Comparison of ENCODE assay signal across 7 mouse cellular contexts in the genomic region with DNA sequence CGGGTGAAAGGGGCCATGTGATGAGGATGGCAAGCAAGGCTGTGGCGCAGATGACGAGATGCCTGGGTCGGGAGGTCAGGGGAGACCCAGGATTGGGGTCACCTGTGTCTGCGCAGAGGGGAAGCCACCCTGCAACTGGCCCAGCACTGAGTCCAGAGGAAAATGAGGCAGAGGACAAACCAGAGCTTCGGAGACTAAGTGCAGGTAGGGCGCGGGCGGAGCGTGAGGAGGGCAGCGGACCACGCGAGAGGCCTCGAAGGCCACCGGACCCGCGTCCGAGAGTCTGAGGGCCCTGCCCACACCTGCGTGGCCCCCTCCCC. TPM values are rescaled to one million over a fixed set of nuclear protein-coding genes. Genes with fewer than 3 reads are reported as not detected.
A peak's percentile ranks its signal among the peaks of the same experiment; 100 is the strongest.
DNase-seq lines count a peak whose midpoint lies in the region; ATAC-seq and TF ChIP-seq lines count a peak whose summit lies in the region.

No protein-coding gene starts in this region.

- no peak overlapping the region for H3K27ac ChIP-seq in neural tube, embryonic 11.5 days (ENCODE audit: low read depth, low read length)
- peak overlapping the region; percentile 98 for H3K27ac ChIP-seq in forebrain, embryonic 12.5 days
- no peak overlapping the region for H3K27ac ChIP-seq in limb, embryonic 14.5 days (replicated peaks; ENCODE audit: low read depth, low read length)
- H3K27ac ChIP-seq in stomach, embryonic 15.5 days, result no peak overlapping the region

- H3K27me3 ChIP-seq in neural tube, embryonic 11.5 days (ENCODE audit: control insufficient read depth, insufficient read depth, low read length), result no peaks in the 10 kb centered on the region
- H3K27me3 ChIP-seq in forebrain, embryonic 12.5 days, result peaks cover 8% of the 10 kb centered on the region; the same call in 1 of the 2 replicates
- no peaks in the 10 kb centered on the region for H3K27me3 ChIP-seq in limb, embryonic 14.5 days (ENCODE audit: control insufficient read depth, insufficient read depth, low read length)
- no peaks in the 10 kb centered on the region for H3K27me3 ChIP-seq in stomach, embryonic 15.5 days (replicated peaks)

- ATAC-seq in neural tube, embryonic 11.5 days (ENCODE audit: insufficient read depth, low FRiP score, low TSS enrichment), result no peak; the same call in 1 of the 2 replicates
- no peak for ATAC-seq in forebrain, embryonic 12.5 days (ENCODE audit: low FRiP score)
- ATAC-seq in limb, embryonic 14.5 days (ENCODE audit: low FRiP score, low read depth), result no peak; the same call in 1 of the 2 replicates
- no peak for ATAC-seq in stomach, embryonic 15.5 days (ENCODE audit: insufficient read depth, low FRiP score, low read depth)

- H3K36me3 ChIP-seq in neural tube, embryonic 11.5 days (ENCODE audit: control insufficient read depth, insufficient read depth, low read length), result peaks cover 6% of the 10 kb centered on the region; the same call in 1 of the 2 replicates
- peaks cover 23% of the 10 kb centered on the region for H3K36me3 ChIP-seq in forebrain, embryonic 12.5 days (replicated peaks)
- H3K36me3 ChIP-seq in limb, embryonic 14.5 days (ENCODE audit: control insufficient read depth, insufficient read depth, low read length), result peaks cover 28% of the 10 kb centered on the region
- peaks cover 4% of the 10 kb centered on the region; the same call in 1 of the 2 replicates for H3K36me3 ChIP-seq in stomach, embryonic 15.5 days

- peak overlapping the region; percentile 99 for H3K9ac ChIP-seq in neural tube, embryonic 11.5 days (ENCODE audit: low read length)
- peak overlapping the region; percentile 100 for H3K9ac ChIP-seq in forebrain, embryonic 12.5 days
- peak overlapping the region; percentile 100 for H3K9ac ChIP-seq in limb, embryonic 14.5 days (ENCODE audit: low read depth, low read length, severe bottlenecking)
- peak overlapping the region; percentile 93; the same call in 1 of the 2 replicates for H3K9ac ChIP-seq in stomach, embryonic 15.5 days

- no peak for TF ChIP-seq POLR2A in limb, embryonic 14.5 days (IDR thresholded peaks at IDR 0.05; ENCODE audit: borderline replicate concordance, extremely low read depth, insufficient read depth, insufficient read length)

- no peak for DNase-seq in neural tube, embryonic 11.5 days (ENCODE audit: low spot score)
- no peak for DNase-seq in neural tube, embryonic 10.5 days (ENCODE audit: extremely low spot score, low spot score)
- DNase-seq in limb, embryonic 14.5 days (ENCODE audit: low spot score), result no peak
- no peak for DNase-seq in thymus, postnatal 14 days
- no peak for DNase-seq in urinary bladder, postnatal 36 days (ENCODE audit: low spot score in 2 of 2)

- peak overlapping the region; percentile 76 for H3K4me2 ChIP-seq in neural tube, embryonic 11.5 days (ENCODE audit: low read depth)
- peak overlapping the region; percentile 81 for H3K4me2 ChIP-seq in forebrain, embryonic 12.5 days
- peak overlapping the region; percentile 66 for H3K4me2 ChIP-seq in limb, embryonic 14.5 days (replicated peaks; ENCODE audit: low read depth, low read length, severe bottlenecking)
- H3K4me2 ChIP-seq in stomach, embryonic 15.5 days, result peak overlapping the region; percentile 76

- WGBS in neural tube, embryonic 11.5 days, result 10% methylated on average over 19 of the region's 19 CpGs
- 8% methylated on average over 19 of the region's 19 CpGs for WGBS in forebrain, embryonic 12.5 days
- WGBS in limb, embryonic 14.5 days, result 7% methylated on average over 14 of the region's 19 CpGs
- WGBS in stomach, embryonic 15.5 days, result 4% methylated on average over 19 of the region's 19 CpGs

- H3K4me1 ChIP-seq in neural tube, embryonic 11.5 days (ENCODE audit: control insufficient read depth, insufficient read depth, low read length), result peaks cover 17% of the 10 kb centered on the region
- peaks cover 57% of the 10 kb centered on the region for H3K4me1 ChIP-seq in forebrain, embryonic 12.5 days
- H3K4me1 ChIP-seq in limb, embryonic 14.5 days (ENCODE audit: control insufficient read depth, insufficient read depth, low read length), result peaks cover 28% of the 10 kb centered on the region
- H3K4me1 ChIP-seq in stomach, embryonic 15.5 days, result peaks cover 23% of the 10 kb centered on the region

- no peaks in the 10 kb centered on the region for H3K9me3 ChIP-seq in neural tube, embryonic 11.5 days (ENCODE audit: control insufficient read depth, low read length)
- H3K9me3 ChIP-seq in forebrain, embryonic 12.5 days, result no peaks in the 10 kb centered on the region
- H3K9me3 ChIP-seq in limb, embryonic 14.5 days (ENCODE audit: control insufficient read depth, low read length), result no peaks in the 10 kb centered on the region
- H3K9me3 ChIP-seq in stomach, embryonic 15.5 days, result no peaks in the 10 kb centered on the region

- H3K4me3 ChIP-seq in neural tube, embryonic 11.5 days (ENCODE audit: low read depth, low read length), result peak overlapping the region; percentile 91
- peak overlapping the region; percentile 93 for H3K4me3 ChIP-seq in forebrain, embryonic 12.5 days (replicated peaks)
- H3K4me3 ChIP-seq in limb, embryonic 14.5 days (replicated peaks; ENCODE audit: low read length), result peak overlapping the region; percentile 92
- H3K4me3 ChIP-seq in stomach, embryonic 15.5 days (replicated peaks), result peak overlapping the region; percentile 89

RNA-seq across cellular contexts. Expression of a gene that starts 0.3 kb away (rescaled TPM):
- polyA plus RNA-seq in neural tube, embryonic 11.5 days (2014; fragmentation: Nextera tagmentation; extraction: Ambion mirVana), result 74.8 and 80.6 TPM in 2 replicates
- polyA plus RNA-seq in forebrain, embryonic 12.5 days (2016; fragmentation: Nextera tagmentation; extraction: Ambion mirVana), result 91.1 and 100 TPM in 2 replicates
- polyA plus RNA-seq in limb, embryonic 14.5 days (2012; rRNA removed), result 131 and 150 TPM in 2 replicates
- 56.8 and 65.4 TPM in 2 replicates for polyA plus RNA-seq in limb, embryonic 14.5 days (2014; fragmentation: Nextera tagmentation; extraction: Ambion mirVana)
- polyA plus RNA-seq in stomach, embryonic 15.5 days (2015; fragmentation: Nextera tagmentation; extraction: Ambion mirVana), result 30.3 and 37.3 TPM in 2 replicates
